Mouse (Mus musculus) monocyte, adult 2 months (primary cell): ENCODE measurements around the gene Mb.

ENCODE experiments used
- DNase-seq, 2 experiments: peaks; one replicate each; pipeline ENCODE4 v3.0.0; 2022; ENCODE audit warnings: low spot score in 2 of 2, low read depth in 1 of 2

Mb gene

DNA sequence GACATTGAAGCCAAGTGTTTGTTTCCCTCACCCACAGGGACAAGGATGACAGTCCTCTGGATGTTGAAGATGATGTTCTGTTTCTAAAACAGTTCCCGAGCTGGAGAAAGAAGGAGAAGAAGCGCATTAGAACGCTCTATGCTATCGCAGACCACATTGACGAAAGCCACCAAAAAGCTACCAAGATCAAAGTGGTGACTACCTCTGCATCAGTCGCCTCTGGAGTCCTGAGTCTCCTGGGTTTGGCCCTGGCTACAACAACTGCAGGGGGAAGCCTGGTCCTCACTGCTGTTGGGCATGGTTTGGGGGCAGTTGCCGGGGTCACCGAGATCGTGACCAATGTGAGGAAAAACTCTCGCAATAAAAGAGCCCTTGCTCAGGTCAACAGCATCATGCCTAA, at the start of gene Mb:
TSS of gene Mb (minus strand) at position 101 of the 400 bp plus-strand sequence.
- DNase-seq: no peak

DNA sequence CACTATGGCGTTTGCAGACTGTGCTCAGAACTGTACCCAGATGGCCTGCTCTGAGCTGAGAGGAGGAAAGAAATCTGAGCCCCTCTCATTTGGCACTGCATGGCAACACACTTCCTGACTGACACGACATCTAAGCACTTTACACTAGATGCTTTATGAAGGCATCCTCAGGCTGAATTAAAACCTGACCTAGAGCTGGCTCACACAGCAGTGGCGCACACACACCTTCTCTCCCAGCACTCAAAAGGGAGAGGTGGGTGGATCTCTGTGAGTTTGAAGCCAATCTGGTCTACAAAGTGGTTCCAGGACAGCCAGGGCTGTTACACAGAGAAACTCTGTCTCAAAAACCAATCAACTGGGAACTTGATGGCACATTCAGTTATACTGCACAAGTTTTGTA, 49.3 kb upstream of the Mb start:
- DNase-seq: no peak

- DNase-seq: no peak
Measured at GRCm38 (mm10) chr15:77097358-77097757, 46.9 kb upstream of the Mb start.

DNA sequence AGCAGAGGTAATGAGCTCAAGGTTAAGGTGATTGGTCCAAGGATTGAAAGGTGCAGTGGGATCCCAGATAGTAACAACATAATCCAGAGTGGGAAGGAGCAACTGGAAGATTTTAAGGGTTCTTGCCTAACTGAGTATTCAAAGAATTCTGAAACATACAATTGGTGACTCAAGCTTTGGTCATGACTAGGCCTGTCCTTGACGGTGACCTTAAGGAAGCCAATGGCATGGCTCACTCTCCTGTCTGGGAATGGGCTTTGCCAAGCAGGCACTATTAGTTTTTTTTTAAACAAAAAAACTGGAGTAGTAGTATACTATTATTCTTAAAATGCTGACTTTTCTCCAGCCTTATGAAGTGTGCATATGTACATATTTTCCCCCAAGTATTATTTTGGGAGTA, 44.7 kb upstream of the Mb start:
- no peak for DNase-seq

DNA sequence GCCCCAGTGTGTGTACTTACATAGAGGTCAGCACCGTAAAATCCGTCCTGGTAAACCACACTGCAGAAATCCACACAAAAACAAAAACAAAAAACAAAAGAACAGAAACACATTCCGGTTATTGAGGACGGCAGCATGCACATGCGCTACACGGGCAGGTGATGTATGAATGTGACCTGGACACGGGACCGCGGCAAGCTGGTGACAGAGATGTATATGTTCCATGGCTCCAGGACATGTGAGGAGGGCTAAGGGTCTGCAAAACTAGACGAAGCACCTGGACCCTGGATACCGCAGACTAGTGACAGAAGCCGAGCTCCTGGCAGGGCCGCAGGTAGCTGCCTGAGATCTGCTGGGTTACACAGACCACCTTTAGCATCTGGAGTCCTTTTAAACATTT, 44.0 kb upstream of the Mb start:
- DNase-seq: no peak

GRCm38 (mm10) chr15:77091394-77091793, 40.9 kb upstream of the Mb start:
- no peak for DNase-seq

DNA sequence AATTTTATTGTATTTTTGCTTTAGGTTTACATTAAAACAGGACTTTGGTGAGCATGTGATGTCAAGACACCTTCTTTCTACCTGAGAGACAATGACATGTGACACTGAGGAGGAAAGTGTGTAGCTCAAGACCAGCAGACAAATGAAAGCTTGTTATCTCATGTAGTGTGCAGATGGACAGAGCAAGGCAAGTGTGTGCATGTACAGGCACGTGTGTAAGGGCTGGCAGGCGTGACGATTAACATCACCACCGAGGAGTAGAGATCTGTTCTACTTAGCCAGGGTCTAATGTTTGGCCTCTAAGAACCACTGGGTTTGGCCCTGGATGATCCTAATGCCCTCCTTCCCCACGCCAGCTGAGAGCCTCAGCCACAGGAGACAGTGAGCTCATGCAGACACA, 40.1 kb upstream of the Mb start:
- DNase-seq: no peak

GRCm38 (mm10) chr15:77089249-77089648, 38.8 kb upstream of the Mb start:
- DNase-seq: no peak

DNA sequence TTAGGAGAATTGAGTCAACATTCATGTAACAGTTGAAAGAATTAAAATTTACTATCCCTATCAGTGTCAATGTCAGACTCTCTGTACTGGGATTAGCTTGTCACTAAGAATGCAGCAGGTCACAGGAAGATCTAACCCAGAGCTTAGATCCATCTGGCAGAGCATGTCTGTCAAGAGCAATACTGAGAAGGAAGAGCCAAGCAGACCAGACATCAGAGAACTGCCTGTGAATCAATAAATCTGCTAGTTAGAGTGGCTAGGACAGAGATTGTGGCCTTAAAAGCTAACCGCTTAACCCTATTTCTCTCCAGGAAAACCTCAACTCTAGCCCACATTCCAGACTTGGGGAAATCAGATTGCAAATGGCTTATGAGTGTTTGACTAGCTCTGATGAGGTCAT, 36.0 kb upstream of the Mb start:
- no peak for DNase-seq

DNA sequence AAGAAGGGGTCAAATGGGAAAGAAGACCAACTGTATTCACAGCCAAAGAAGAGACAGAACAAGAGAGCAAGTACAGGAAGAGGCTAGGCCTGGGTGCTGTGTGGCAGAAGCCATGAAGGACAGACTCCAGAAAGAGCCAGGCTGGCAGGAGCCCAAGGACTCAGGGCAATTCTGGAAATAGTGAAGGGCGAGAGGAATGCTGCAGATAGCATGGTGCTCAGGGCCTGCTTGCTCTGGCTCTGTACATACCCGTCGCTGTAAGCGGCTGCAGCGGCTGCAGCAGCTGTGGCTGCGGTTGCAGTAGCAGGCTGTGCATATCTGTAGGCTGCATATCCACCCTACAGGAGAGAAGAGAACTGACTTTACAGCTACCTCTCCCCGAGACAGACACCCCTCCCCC, 35.3 kb upstream of the Mb start:
- no peak for DNase-seq

DNA sequence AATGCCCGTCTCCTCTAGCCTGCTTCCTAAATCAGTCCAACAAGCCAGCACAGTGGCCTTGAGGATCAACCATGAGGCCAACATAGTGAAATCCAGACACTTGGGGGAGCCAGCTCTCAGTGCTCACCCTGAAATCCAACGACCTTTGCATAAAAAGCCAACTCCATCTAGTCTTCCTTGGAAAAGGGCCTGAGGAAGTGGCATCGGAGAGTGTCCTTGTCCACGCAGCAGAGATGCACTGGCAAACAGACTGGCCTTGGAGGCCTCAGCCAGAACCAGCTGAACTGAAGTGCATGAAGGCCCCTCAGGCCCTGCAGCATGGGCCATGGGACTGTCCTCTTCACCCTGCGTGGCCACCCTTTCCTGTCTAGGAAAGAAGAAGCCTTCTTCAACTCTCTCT, 31.0 kb upstream of the Mb start:
- no peak for DNase-seq

- DNase-seq: no peak
Measured at GRCm38 (mm10) chr15:77080684-77081254, 30.3 kb upstream of the Mb start.

- no peak for DNase-seq
Measured at GRCm38 (mm10) chr15:77079890-77080361, 29.5 kb upstream of the Mb start.

DNA sequence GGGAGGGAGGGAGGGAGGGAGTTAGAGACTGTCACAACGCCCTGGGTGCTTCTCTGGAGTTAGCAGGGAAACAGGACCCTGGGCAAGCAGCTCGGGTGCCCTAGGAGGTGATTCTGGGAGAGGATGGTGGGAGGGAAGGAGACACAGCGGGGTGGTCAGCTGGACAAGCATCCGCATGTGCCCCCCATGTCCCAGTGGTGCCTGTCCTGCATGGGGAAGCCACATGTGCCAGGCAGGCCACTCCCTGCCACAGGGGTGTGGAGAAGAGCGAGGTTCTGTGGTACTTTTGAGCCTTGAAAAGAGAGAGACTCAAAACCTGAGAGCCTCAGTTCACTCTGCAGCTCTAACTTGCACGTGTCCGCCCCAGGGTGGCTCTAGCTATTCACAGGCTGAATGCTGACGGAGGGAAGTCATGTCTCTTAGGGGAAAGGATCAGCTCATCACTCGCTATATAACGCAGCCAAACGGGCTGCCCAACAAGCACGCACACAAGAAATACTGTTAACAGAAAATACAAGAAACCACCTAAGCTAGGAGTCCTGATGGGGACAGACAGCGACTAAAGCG, 28.9 kb upstream of the Mb start:
- no peak for DNase-seq

DNA sequence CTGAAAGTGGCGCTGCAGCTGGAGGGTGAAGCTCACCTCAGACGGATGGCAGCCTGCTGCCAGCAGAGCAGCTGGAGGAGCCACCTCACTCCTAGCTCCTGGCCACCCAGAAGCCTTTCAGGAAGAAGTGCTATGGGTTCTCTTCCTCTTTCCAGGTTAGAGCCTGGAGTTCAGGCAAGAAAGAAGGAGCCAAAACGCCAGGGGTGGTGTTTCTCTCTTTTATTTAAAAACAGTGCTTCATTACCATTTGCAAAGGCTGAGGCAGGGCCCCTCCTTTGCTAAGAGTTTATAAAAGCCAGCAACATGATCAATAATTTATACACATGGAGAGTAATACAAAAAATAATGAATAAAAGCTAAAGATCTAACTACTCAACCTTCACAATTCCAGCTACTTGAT, 28.3 kb upstream of the Mb start:
- no peak for DNase-seq

GRCm38 (mm10) chr15:77077906-77078305, 27.4 kb upstream of the Mb start:
- DNase-seq: no peak

DNA sequence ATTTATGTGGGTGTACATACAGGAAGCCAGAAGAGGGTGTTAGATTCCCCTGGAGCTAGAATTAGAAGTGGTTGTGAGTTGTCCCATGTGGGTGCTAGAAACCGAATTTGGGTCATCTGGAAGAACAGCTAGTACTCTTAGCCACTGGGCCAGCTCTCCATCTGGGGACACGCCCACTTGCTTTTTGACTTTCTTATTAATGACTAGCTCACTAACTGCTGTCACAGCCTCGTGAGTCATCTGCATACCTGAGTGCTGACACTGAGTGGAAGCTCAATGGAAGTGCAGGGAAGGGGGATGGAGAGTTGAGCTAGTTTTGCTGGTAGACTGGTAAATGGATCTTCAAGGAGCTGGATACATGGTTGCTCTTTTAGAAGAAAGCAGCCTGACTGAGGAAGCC, 26.1 kb upstream of the Mb start:
- DNase-seq: no peak

GRCm38 (mm10) chr15:77072556-77073163, 22.2 kb upstream of the Mb start:
- DNase-seq: no peak

- DNase-seq: no peak
Measured at GRCm38 (mm10) chr15:77071501-77071900, 21.0 kb upstream of the Mb start.

GRCm38 (mm10) chr15:77070745-77071268, 20.3 kb upstream of the Mb start:
- no peak for DNase-seq

GRCm38 (mm10) chr15:77069019-77069418, 18.5 kb upstream of the Mb start:
- DNase-seq: no peak

DNA sequence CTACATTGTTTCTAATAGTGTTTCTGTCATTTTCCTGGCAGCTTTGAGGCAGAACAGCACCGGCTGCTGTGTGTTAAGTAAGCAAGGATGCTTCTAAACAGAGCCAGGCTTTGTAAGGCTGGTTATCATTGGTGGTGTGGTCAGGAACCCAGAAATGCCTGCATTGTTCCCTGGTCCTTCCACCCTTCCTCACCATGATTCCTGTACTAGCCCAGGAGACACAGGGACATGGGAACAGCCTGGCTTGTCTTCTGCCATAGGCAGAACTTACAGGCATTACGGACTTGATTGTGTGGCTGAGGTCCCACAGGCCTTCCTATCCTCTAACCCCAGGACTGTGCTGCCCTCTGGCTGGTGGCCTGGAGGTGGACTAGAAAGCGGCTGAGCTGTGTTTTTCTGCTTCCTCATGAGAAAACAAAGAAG, 18.0 kb upstream of the Mb start:
- no peak for DNase-seq

- no peak for DNase-seq
Measured at GRCm38 (mm10) chr15:77066233-77066632, 15.8 kb upstream of the Mb start.
